Mouse (Mus musculus) thymus, postnatal 10 days (tissue): ENCODE results near the gene Uqcr11.

Experiments used
- DNase-seq, 2 experiments: peaks; one replicate each; pipeline ENCODE4 v3.0.0; 2021; ENCODE audit warnings: low spot score in 2 of 2

Gene Uqcr11

DNA sequence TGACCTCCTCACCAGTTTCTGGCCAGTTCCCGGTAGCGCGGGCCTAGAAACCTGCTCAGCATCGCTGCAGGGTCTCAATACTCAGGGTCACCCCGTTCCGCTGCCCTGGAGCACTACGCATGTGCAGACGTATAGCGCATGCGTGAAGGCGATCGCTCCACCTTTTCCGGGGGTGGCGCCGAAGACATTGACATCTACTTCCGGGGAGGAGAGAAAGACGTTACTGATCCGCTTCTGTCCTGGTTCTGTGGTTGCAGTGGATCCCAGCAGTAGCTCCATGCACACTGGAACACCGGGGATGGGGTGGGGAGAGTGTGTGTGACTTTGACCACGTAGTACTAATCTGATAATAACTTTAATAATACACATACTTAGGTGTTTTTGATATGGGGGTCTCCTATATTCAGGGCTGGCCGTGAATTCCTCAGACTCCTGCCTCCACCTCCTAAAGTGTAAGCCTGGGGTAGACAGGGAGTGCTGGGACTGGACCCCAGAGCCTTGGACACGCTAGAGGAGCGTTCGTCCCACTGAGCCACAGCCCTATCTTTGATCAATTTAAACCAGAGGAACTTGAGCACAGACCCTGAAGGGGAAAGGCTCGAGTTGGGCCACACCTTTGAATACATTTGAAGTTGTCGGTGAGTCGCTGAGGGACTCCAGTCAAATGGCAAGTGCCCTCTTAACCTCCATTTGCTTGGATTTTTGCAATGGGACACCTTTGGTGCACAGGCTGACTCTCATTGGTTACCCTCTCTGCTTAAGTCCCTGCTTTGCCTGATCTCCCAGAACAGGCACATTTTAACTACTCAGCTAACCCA, at the start of gene Uqcr11:
Gene Uqcr11 (minus strand): TSS at position 147 of the 818 bp plus-strand sequence.
- peak; percentile 87 for DNase-seq

DNA sequence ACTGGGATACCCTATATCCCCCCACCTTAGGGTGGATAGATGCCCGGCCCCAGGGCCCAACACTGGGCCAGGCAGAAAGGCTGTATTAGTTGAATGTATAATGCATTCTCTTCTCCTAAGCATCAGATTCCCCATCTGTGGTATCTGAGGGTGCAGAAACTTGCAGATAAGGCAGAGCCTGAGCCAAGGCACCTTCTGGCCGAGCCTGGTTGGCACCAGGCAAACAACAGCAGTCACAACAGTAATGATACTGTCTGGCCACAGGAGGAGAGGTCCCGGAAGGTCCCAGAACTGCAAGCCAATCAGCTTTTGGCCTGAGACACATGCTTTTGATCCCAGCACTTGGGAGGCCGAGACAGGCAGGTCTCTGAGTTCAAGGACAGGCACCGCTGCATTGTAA, 49.1 kb upstream of the Uqcr11 start:
- no peak for DNase-seq

- no peak for DNase-seq
Measured at GRCm38 (mm10) chr10:80454781-80455180, 48.2 kb upstream of the Uqcr11 start.

DNA sequence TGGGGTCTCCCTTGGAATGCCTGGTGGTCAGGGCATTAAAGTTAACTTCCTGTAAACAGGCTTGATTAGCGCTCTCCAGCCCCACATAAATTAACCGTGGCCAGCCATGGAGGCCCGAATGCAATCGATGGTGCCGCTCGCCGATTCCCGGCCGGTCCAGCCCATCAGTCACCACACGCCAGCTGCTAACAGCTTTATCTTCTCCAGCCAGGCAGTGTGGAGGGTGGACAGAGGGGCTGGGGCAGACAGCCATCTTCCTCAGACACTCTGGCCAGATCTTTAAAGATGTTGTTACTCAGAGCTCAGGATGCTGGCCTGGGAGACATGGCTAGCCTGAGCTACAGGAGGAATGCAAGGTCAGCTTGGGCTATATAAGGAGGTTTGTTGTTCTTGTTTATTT, 47.0 kb upstream of the Uqcr11 start:
- no peak for DNase-seq

DNA sequence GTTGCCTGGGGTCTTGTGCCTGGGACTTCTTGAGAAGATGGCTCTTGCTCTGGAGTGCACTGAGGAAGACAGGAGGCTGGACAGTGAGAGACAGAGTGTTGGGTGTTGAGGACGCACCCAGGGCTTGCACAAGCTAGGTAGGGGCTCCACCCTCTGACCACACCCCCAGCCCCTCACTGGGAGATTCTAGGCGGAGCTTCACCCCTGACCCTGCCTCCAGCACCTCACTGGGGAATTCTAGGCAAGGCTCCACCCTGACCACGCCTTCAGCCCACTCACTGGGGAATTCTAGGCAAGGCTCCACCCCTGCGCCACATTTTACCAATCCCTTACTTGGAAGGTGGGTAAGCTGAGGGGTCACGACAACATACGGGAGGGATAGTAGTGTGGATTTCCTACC, 44.0 kb upstream of the Uqcr11 start:
- DNase-seq: no peak

- DNase-seq: peak; percentile 71 to 83
Measured at GRCm38 (mm10) chr10:80445898-80446601, 39.4 kb upstream of the Uqcr11 start.

GRCm38 (mm10) chr10:80445052-80445451, 38.4 kb upstream of the Uqcr11 start:
- no peak for DNase-seq

DNA sequence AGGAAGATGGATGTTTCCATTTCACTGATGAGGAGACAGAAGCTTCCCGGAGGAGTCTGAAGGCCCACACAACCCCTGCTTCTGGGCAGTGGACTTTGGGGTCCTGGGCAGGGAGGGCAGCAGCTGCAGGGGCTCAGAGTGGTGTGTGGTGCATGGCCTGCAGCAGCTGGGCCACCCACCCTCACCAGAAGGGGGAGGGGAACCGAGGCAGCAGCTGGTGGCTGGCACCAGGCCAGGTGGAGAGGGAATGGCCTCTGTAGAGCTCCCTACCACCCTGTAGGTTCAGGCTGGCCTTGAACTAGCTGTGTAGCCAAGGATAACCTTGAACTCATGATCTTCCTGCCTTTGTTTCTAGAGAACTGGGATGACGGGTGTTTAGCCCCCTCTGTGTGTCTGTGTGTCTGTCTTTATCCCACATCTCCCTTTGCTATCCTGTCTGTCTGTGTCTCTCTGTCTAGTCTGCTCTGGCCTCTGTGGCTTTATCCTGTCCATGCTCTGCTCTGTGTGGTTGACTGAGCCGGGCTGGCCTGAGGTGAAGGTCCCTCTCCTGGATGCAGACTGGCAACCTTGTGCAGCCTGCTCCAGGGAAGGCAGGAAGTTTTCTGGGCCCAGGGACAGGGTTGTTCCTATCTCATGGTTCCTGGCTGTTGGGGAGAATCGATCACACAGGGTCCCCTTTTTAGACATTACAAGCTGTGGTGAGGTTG, 37.9 kb upstream of the Uqcr11 start:
- DNase-seq: no peak

DNA sequence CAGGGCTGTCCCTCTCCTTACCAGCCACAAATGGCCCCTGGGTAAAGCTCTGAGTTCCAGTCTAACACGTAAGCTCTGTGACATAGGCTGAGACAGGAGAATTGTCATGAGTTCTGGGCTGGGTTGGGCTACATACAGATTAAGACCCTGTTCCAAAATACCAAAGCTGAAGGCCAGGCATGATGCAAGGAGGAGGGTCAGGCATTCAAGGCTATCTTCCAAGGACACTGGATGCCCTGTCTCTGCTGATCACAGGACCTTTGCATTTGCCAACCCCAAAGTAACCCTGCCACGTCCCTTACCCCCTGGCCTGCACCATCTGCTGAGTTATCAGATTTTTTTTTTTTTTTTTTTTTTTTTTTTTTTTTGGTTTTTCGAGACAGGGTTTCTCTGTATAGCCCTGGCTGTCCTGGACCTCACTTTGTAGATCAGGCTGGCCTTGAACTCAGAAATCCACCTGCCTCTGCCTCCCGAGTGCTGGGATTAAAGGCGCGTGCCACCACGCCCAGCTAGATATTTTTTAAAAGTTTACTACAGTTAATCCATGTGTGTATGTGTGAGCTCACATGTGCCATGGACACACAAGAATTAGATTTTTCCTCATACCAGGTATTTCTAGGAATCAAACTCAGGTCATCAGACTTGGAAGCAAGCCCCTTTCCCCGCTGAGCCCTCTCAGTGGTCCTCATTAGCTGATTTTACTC, 37.1 kb upstream of the Uqcr11 start:
- DNase-seq: no peak

- DNase-seq: no peak
Measured at GRCm38 (mm10) chr10:80442989-80443388, 36.4 kb upstream of the Uqcr11 start.

DNA sequence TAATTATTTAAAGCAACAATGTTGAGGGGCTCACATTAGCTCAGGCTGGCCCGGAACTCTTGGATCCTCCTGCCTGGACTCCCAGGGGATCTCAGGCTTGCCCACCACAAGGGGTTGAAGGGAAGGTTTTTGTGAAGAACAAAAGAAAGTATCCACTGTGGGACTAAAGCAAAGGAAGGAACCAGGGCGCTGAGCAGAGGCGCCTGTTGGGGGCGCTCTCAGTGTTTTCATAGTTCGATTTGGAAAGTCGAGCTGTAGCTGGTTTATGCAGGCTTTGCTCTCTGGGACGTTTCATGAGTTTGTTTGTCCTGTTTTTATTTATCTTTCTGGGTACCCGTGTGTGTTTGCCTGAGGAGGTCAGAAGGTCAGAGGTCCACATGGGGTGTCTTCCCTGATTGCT, 35.0 kb upstream of the Uqcr11 start:
- DNase-seq: no peak

GRCm38 (mm10) chr10:80440031-80440430, 33.4 kb upstream of the Uqcr11 start:
- DNase-seq: no peak

DNA sequence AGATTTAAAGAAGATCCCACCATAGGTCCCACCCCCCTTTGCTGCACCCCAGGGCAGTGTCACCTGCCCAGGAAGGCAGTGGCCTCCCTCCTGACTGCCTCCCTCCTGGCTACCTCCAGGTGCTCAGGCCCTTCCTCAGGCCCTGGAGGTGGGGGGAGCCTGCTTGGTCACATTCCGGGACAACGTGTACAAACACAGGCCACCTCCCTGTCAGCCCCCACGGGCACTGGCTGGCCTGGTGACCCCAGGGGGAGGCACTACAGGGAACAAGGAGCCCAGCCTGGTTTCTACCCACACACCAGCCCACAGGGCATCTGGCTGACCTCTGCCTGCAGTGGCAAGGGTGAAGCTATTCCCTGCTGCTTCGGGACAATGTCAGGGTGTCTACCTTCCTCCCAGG, 31.3 kb upstream of the Uqcr11 start:
- no peak for DNase-seq

- DNase-seq: peak; percentile 28 to 40
Measured at GRCm38 (mm10) chr10:80436276-80436675, 29.6 kb upstream of the Uqcr11 start.

DNA sequence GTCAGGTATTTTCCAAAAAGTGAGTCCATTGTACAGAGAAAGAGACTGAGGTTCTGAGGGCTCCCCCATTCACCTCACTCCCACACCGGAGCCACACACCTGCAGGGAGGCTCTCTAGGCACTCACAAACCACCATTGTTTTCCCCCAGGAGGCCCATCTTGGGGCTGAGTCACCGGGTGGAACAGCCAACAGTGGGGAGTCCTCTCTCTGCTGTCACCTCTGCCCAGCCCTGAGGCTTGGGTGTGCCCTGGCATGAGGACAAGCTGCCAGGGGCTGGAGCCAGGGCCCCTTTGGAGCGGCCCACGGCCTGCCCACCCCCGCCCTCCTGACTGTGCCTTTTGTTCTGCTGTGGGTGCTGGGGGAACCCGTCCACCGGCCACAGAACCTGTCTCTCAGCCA, 29.1 kb upstream of the Uqcr11 start:
- no peak for DNase-seq

DNA sequence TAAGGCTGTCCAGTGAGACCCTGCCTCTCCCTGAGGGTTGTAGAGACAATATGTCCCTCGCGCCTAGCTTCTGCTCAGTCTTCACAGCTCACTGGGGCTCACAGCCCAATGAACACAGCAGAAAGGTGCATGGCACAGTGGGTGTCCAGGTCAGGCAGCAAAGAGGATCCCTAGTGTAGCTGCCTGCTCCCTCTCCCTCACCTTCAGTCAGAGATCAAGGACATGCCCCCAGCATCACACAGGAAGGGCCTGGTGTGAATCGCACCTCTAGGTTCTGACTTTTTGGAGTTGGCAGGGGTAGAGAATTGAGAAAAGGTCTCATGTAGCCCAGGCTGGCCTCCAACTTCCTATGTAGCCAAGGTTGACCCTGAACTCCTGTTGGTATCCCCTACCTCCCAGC, 28.2 kb upstream of the Uqcr11 start:
- peak in 1 of 2 experiments; percentile 20 for DNase-seq

GRCm38 (mm10) chr10:80434233-80434592, 27.6 kb upstream of the Uqcr11 start:
- no peak for DNase-seq

DNA sequence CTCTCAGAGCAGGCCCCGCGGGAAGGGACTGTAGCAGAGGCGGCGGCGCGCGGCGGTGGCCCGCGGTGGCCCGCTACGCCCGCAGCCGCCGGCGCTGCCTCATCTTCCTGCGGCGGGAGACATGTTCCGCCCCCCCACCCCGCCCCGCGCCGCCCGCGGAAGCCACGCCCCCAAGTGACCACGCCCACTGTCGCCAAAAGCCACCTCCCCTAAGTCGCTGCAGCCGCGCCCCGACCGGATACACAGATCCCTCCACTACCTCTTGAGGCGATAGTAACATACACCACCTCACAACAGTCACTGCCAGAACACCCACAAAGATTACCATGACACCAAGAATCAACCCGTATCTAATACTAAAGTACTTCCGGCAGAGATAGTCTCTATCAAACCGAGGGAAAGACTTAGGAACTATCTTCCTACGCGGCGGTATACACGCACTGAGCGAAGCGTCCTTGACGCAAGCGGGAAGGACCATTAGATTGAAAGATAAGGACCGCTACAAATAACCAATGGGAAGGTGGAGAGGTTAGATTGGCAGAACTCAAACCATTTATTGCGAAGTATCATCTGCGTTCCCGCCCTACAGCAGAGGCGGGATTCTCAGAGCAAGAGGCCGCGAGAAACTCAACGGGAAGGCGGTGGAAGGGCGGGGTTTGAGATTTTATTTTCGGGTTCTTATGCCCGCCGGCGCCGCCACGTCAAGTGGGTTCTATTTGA, 27.0 kb upstream of the Uqcr11 start, which contains the start of gene Tcf3:
Gene Tcf3 (minus strand): TSS at position 135 of the 720 bp plus-strand sequence.
- peak; percentile 91 to 98 for DNase-seq

- DNase-seq: peak; percentile 64 to 66
Measured at GRCm38 (mm10) chr10:80432936-80433512, 26.4 kb upstream of the Uqcr11 start.

GRCm38 (mm10) chr10:80432387-80432785, 25.8 kb upstream of the Uqcr11 start:
- no peak for DNase-seq
